Mouse (Mus musculus): ENCODE results near the gene Tnrc6c.

DNA sequence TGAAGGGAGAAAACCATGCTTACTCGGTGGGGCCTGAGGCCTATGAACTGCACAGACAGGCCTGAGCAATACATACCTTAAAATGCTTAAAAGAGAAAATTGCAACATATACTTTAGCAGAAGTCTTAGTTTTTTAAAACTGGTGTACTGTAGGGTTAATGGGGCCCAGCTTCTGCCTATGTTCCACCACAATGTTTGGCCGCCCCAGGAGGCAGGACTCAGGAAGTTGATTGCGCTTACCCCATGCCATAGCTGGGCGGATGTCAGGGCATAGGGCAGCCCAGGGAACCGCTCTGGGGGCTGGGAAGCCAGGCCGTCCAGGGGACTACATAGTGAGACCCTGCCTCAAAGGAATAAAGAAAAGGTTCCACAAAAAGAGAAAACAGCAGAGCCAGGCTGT lies 42.5 kb downstream of the Tnrc6c start:
- TF ChIP-seq CTCF (conservative IDR thresholded peaks at IDR 0.05; ENCODE audit: low read length), result no peak
- TF ChIP-seq NANOG (IDR thresholded peaks at IDR 0.05; ENCODE audit: borderline replicate concordance, low read length), result no peak
